Mouse (Mus musculus): ENCODE results near the gene Supt3.

DNA sequence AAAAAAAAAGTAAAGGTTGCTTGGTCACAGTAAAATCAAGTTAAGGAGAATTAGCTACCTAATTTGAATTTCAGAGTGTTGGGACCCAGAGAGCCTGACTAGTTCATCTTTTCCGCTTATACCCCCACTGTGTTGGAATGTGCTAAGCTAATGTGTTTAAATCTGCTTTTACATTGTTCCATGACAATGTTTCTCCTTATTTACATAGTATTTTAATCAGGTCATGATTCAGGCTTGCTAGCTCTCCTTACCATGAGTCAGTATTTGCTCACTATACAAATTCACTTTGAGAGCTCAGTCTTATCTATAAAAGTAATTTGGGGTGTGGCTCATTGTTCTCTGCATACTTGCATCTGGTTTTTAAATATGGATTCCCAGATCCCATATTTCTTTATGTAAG lies 9.6 kb upstream of the Supt3 start:
- TF ChIP-seq EP300 (IDR thresholded peaks at IDR 0.05; ENCODE audit: insufficient read depth, low read depth, low read length) (no peak), POLR2A (IDR thresholded peaks at IDR 0.05; ENCODE audit: insufficient read depth, low read length) (no peak), CTCF (IDR thresholded peaks at IDR 0.05; ENCODE audit: low read depth, low read length) (no peak)

Data from ES-Bruce4 (cell line).